Mouse (Mus musculus): ENCODE measurements around the gene Cmtr1.
"Not testable (repeated sequence)": the region's sequence is repeated elsewhere in the genome, so short reads cannot be mapped to it uniquely, and the experiment has no call there.

Gene Cmtr1

DNA sequence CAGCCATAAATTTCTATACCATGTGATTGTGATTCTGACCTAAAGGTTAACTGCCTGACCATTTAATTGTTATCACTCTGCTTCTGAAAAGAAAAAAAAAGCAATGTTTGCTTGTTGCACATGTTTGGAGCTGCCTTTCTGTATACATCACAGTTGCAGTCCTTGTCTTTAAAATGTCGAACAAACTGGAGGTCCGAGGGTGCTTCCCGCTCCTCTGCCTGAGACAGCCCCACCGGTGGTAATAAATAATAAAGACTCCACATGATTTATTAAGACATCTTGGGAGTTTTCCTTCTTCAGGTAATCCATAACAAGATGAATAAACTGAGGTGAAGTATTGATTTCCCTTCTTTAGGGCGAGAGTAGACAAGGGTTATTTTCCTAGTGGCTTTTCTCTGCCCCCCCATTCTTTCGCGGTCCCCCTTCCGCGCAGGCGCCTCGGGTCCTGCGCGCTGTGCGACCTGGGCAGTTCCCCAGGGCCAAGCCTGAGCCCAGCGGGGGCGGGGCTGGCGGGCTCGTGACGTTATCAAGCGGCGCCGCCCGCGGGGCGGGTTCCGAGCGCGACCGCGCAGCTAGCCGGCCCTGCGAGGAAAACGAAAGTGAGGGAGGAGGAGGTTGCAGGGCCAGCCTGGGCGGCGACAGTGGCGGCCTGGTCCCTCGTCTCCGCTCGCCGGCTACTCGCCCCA lies at the start of gene Cmtr1:
Gene Cmtr1, plus strand, starts transcription at position 520 of the 686 bp plus-strand sequence.
- peak; percentile 97 for DNase-seq (ENCODE audit: low read depth, low spot score)

DNA sequence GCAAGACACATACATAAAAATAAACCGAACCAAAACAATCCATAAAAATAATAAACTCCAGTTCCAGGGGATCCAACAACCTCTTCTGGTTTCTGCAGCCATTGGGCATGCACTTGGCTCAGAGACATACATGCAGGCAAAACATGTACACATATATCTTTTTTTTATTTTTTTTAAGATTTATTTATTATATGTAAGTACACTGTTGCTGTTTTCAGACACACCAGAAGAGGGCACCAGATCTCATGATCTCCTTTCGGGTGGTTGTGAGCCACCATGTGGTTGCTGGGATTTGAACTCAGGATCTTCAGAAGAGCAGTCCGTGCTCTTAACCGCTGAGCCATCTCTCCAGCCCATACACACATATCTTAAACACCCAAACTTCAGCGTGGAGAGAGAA lies 46.9 kb upstream of the Cmtr1 start:
- DNase-seq (ENCODE audit: low read depth, low spot score), result not testable (repeated sequence)

DNA sequence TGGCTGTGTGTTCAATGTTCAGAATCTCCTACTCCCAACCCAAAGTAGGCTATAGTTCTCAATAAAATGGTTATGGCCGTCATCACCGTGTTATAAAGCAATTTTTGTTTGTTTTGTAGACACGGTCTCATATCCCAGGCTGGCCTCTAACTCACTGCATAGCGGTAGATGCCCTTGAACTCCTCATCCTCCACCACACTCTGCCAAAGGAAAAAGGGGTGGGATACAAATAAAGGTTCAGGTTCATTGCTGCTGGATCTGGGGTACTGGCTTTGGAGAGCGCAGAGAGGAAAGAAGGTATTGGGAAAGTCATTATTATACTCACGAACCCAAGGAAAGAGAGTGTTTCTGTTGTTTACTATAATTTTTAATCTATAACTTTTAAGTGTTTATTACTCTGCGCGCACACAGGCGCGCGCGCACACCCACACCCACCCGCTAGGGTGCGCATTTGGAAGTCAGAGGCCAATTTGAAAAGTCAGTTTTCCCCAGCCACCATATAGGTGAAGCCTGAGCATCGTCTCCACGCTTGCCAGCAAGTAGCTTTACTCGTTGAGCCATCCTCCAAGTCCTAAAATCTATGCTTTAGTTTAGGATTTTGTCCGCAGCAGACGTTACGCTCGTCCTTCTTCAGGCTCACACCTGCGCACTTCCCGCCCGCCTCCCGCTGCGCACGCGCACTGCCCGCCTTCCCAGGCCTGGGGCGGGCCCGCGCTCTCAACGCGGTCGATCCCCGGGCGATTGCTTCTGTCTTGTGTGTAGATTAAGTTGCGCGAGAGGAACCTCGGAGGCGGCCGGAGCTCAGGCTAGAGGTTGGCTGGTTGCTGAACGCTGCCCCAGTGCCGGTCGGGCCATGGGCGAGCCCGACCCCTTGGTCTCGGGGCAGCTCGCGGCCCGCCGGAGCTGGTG lies 46.0 kb upstream of the Cmtr1 start, which contains the start of the genes Rnf8 and Gm28043:
Gene Rnf8, plus strand, starts transcription at position 676 of the 909 bp plus-strand sequence.
Gene Gm28043, plus strand, starts transcription at position 762 of the 909 bp plus-strand sequence.
- peak; percentile 97 for DNase-seq (ENCODE audit: low read depth, low spot score)

DNA sequence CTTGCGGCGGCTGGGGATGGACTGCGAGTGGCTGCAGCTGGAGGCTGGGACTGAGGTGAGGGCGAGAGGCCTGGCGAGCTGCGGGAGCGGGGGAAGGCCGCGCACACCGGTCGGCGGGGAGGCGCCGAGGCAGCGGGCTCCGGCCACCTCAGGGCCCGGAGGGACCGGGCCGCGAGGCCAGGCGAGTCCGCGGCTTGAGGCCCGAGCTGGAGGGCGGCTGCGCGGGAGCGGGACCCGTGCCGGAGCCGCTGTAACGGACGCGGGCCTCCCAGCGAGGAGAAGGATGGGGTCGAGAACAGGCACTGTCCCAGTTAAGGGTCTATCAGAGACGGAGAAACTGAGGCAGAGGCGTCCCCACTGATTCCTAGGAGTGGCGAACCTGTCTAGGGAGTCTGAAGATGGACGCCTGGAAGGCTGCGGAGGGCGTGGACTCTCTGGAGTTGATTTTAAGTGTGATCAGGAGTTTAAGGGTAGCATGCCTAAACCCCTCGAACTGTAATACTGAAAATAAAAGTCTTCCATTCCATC lies 45.3 kb upstream of the Cmtr1 start:
- no peak for DNase-seq (ENCODE audit: low read depth, low spot score)

DNA sequence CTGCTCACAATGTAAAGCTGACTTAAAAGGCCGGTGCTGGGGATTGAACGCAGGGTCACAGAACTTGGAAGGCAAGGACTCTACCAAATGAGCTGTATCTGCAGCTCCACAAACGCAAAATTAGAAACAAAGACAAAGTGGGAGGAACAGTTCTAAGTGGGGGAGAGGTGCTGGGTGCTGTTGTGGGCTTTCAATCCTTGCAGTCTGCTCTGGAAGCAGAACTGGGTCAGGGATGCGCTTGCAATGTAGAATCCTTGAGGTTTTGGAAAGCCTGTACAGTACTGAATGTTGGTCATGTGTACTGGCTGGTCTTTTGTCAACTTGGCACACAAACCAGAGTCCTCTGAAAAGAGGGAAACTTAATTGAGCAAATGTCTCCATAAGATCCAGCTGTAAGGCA lies 44.8 kb upstream of the Cmtr1 start:
- DNase-seq (ENCODE audit: low read depth, low spot score), result peak; percentile 67

DNA sequence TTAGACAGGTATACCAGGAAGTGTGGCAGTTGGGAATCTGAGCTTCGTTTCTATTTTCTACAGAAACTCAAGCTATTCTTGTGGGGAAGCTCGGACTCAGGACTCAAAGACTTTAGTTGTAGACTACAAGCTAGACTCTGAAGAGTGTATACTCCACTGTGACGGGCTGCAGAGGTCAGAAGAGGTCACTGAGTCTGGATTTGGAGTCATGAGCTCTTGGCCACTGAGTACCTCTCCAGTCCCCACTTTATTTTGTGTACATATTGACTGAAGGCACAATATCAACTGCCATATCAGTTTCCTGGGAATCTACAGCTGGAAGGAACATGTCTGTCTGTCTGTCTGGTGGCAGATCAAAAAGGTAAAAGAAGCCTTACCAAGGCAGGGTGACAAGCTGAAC lies 41.2 kb upstream of the Cmtr1 start:
- DNase-seq (ENCODE audit: low read depth, low spot score), result no peak

DNA sequence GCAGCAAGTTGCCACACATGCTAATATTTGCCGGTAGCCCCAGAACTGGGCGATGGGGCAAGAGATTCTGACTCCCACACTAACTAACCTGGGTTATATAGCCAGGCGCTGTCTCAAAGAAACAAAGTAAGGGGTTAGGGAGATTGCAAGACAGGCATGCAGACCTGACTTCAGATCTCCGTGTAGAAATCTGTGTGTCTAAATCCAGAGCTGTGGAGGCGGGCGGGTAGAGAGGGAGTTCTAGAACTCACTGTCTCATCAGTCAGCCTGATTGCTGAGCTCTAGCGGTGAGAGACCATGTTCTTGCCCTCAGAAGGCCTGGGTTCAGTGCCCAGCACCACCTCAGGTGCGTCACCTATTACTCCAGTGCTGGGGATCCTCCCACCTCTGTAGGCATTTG lies 36.9 kb upstream of the Cmtr1 start:
- no peak for DNase-seq (ENCODE audit: low read depth, low spot score)

DNA sequence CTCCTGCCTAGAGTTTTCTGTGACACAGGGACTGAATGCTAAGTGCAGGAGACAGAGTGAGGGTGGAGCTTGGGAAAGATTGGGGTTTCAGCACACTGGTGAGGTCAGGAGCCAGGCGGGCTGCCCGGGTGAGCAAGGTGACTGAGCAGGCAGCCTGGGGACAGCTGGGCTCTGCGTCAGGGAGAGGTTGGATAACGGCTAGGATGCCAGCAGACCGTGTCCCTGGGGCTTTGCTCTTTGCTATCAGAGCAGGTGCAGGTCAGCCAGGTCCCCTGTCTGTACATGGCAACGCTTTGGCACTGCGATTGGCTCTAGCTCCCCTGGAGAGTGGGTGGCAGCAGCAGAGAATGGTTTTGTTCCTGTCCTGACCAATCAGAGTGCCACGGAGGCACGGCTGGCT lies 33.1 kb upstream of the Cmtr1 start:
- DNase-seq (ENCODE audit: low read depth, low spot score), result no peak

DNA sequence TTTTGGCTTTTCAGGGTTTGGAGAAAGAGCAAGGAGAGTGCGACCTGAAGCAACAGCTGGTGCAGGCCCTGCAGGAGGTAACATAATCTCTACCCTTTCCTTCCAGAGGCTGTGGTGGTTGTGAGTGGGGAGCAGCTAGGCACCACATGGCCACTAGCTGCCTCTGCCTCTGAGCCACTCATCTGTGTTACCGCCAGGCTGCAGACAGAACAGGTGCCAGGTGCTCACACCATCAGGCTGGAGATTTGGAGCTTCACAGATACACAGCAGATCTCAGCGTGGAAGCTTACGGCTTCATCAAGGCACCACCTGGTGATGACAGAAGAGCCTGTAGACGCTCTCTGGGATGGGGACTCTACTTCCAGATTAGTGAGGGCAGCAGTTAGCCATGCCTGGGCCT lies 31.4 kb upstream of the Cmtr1 start:
- peak; percentile 87 for DNase-seq (ENCODE audit: low read depth, low spot score)

DNA sequence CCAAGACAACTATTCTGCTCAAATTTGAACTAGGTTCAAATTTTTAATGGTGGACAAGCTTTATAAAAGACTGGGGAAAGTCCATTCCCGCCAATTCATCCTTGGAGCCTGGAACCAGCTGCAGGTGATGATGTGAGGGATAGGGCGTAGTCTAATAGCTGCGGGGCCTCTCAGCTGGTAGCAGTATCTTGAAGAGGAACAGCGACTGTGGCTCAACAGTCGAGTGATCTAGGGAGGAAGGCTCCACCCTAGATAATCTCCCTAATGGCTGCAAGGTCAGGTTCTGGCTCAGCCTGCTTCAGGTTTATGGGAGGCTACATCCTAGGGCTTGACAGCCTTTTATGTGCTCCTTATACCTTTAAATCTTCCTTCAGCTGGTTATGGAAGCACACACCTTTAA lies 30.8 kb upstream of the Cmtr1 start:
- no peak for DNase-seq (ENCODE audit: low read depth, low spot score)

DNA sequence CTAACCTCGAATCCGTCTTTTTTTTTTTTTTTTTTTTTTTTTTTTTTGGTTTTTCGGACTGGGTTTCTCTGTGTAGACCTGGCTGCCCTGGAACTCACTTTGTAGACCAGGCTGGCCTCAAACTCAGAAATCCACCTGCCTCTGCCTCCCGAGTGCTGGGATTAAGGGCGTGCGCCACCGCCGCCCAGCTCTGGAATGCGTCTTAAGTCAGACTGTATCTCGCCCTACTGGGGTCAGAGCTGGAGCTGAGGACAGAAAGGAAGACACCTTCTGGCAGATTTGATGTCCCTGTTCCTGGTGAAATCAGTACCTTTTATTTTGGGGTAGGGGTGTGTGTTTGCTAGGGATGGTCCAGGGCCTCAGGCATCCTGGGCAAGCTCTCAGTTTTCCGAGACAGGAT lies 28.1 kb upstream of the Cmtr1 start:
- no peak for DNase-seq (ENCODE audit: low read depth, low spot score)

DNA sequence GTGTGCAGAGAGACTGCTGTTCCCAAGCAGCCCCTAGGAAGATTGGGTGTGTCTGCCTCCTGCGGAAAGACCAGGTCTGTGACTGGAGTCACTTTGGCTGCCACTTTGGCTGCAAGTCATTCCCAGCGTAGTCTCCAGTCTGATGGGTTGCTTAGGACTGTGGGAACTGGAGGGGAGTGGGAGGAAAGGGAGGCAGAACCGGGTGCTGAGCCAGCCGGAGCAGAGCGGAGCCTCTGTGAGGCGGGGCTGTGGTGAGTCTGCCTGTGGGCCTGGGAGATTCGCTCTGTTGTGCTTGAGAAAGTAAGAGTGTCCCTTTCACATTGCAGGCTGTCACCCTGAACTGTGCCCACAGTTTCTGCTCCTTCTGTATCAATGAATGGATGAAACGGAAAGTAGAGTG lies 24.9 kb upstream of the Cmtr1 start:
- DNase-seq (ENCODE audit: low read depth, low spot score), result peak; percentile 56

DNA sequence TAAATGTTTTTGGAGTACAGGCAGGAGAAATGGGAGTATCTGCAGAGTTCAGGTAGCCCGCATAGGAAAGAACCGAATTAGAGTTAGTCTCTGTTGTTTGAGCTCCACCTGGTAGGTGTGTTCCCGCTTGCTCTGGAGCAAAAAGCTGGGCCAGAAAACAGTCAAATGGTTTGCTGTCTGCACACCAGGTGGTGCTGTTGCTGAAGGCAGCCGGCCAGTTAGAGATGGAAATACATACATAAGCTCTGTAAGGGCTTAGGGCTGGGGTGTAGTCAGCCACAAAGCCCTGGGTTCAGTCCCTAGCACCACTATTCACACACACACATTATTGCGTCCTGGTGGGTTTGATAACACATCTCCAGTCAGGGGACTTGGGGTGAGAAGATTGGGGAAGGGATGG lies 24.3 kb upstream of the Cmtr1 start:
- peak; percentile 83 for DNase-seq (ENCODE audit: low read depth, low spot score)

DNA sequence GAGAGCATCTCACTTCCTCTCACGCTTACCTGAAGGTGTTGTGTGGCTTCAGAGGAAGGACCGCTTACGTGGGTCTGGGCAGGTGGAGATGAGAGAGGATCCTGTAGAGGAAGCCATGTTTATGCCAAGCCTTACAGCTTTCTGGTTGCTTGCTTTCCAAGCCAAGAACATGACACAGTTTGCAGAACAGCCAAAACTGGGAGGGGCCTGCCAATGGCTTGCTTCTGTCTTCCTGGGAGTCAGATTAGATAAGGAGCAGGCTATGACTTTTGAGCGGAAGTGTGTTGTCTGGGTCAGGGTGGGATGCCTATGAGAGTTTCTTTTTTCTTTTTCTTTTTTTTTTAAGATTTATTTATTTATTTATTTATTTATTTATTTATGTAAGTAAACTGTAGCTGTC lies 23.0 kb upstream of the Cmtr1 start:
- peak; percentile 75 for DNase-seq (ENCODE audit: low read depth, low spot score)

DNA sequence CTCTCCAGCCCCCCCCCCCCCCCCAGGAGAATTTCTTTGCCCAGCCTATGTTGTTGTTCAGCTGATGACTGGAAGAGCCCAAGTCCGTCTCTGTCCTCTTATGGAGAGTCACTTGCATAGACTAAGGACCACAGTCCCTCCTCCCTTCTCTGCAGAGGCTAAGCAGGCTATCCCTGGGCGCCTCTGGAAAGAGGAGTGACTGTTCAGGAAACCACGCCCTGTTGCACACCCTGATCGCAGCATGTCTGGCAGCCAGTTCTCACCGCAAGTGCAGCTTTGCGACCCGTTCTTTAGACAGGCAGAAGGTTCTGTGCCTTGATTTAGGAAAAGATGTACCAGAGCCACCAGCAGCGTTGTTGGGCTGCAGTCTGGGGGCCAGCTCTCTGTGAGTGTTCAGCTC lies 22.5 kb upstream of the Cmtr1 start:
- DNase-seq (ENCODE audit: low read depth, low spot score), result no peak

DNA sequence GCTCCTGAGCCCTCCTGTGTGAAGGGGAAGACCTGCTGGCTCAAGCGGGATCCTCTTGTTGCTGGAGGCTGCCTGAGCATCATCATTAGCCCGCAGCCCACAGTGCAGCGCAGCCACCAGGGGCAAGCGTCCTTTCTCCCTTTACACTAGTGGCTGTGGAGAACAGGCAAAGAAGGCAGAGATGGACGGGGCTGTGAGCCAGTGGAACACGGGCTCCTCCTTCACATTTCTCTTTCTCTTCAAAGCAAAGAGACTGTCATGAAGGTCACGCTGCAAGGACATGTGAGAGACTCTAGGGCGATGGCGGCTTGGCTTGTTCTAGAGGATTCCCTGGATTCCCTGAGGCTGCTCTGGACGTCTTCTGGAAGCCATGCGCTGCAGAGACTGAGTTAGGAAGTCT lies 19.4 kb upstream of the Cmtr1 start:
- DNase-seq (ENCODE audit: low read depth, low spot score), result no peak

DNA sequence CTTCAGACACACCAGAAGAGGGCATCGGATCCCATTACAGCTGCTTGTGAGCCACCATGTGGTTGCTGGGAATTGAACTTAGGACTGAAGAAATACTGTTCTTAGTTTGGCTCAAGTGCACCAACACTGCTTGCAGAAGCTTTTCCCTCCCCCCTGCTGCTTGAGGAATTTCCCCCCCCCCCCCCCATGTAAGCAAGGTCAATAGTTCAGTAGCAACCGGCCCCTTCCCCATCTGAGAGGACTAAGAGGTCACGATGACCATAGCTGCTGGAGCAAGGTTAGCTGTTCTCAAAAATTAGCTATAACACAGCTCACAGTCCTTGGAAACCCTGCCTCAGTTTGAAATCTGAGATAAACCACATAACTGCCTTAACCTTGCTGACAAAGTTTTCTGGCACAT lies 18.2 kb upstream of the Cmtr1 start:
- no peak for DNase-seq (ENCODE audit: low read depth, low spot score)

DNA sequence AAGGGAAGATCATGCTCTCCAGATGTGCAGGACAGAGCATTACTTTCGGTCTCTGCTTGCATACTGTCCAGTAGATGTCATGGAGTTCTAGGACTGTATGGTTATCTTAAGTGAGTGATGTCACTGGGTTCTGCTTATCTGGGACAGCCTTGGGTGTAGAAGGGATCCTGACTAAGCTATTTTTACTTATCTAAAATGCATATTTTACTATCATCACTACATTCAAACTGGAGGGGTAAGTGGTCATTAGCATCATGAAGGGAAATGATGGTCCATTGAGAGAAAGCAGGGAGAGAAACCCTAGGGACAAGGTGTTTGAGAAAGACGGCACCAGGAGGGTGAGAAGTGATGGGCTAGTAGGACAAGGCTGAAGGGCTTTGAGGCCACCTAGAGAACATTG lies 2.1 kb upstream of the Cmtr1 start:
- DNase-seq (ENCODE audit: low read depth, low spot score), result no peak

DNA sequence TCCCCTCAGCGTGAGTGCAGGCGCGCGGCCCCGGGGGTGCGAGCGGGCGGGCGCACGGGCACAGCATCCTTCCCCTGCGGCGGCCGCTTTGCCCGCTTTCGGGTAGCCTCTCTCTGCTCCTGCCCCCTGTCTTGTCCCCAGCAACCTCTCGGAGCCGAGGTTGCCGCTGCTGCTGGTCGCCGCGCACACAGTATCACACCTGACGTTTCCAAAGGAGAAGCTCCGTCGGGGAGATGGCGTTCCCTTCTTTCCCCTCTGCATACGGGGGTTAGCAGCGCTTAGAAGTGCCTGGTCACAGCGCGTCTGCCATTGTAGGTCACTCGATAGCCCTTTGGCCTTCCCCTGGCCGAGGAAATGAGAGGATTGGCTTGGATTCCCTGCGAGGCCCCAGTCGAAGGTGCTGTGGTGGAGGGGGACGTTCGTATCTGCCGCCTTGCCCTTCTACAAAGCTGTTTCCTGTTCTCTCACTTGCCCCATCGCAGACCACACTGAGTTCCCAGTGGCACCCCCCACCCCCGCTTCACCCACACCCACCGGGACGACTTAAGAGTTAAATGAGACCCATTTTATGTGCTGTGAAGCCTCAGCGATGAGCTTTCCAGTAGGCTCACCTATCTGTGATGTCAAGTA lies 482 bp downstream of the Cmtr1 start:
- DNase-seq (ENCODE audit: low read depth, low spot score), result peak; percentile 47

DNA sequence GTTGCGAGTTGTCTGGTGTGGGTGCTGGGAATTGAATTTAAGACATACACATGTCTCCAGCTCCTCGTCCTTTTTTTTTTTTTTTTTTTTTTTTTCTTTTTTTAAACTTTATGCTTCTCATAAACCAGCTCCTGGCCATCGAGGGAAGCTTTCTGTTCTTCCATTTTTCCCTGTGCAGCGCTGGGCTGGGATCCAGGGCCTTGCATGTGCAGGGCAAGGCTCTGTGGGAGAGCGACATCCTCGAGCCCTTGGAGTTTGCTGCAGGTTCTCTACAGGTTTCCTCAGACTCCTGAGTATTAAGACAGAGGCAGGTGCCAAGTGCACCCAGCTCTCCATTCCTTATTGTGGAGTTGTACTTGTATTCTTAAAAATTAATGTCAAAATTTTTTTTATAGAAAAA lies 1.8 kb downstream of the Cmtr1 start:
- peak; percentile 27 for DNase-seq (ENCODE audit: low read depth, low spot score)

DNA sequence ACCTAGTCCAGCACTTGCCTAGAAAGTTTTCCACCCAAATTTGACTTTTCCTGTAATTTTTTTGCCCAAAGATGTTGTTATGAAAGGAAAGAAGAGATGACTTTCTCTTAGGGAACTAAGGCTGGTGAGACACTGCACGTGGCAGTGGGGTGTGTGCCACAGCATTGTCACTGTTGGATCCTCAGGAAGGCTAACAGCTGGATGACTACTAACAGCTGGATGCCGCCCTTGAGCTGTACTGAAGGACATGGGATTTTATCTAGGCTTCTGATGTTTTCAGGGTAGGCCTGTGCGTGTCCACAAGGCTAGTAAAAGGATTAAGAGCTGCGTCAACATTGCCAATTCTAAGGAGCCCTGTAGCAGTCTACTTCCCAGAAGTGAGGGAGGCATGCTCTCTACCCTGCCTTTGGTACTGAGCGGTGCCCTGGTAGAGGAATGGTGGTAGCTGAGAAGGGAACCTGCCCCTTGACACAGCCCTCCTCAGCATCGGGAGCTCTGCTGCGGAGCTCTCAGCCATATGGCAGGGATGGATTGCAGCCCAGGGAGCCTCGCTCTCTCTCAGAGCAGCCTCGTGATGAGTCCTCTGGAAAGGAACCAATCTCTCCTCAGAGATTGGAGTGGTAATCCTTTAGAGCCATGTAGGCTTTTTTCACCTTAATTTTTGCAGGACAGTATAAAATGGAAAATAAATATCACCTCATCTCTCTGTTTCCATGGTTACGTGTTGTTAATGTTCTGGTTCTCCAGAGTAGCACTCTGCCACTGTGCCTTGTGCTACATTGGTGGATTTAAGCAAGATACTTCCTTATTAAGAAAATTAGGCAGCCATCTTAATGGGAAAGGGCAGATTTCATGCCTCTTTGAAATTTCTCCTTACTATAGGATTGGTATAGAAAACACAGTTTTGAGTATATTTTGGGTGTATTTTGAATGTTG lies 7.9 kb downstream of the Cmtr1 start:
- peak; percentile 97 for DNase-seq (ENCODE audit: low read depth, low spot score)

Data from brain, adult 2 months (tissue).